Mouse (Mus musculus): ENCODE measurements at regions not wholly inside any gene's neighbourhood (a gene's known extent, or its start where the extent isn't known, plus 50 kb on each side); places are given as distances from the start of the nearest gene placed in this dataset.

DNA sequence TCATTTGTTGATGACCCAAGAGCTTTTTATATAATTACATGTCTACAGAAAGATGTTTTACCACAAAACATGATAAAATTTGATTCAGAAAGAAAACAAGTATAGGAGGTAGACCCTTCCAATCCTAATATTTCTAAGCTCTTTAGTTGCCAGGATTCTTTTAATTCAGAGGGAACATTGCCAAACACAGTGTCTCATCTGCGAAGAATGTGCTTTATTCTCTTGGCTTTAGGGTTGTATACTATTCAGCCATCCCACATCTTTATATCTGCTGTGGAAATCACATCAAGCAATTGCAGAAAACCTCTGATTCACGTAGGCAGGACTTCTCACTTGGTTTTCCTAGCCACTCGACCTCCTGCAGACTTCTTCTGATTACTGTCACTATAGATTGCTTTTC, 412.8 kb upstream of the Cdh11 start:
- ATAC-seq (ENCODE audit: extremely low read depth, insufficient number of reproducible peaks, low FRiP score, poor library complexity, severe bottlenecking), result no peak
- TF ChIP-seq GATA2 (IDR thresholded peaks at IDR 0.05; ENCODE audit: borderline replicate concordance, low read depth, low read length), result no peak
- TF ChIP-seq GATA1 (IDR thresholded peaks at IDR 0.05; ENCODE audit: borderline replicate concordance, low read length), result no peak
- TF ChIP-seq TAL1 (conservative IDR thresholded peaks at IDR 0.05; ENCODE audit: low read depth, low read length), result no peak
- no peaks in the 10 kb centered on the region for H3K27me3 ChIP-seq (ENCODE audit: insufficient read depth, low read length)

DNA sequence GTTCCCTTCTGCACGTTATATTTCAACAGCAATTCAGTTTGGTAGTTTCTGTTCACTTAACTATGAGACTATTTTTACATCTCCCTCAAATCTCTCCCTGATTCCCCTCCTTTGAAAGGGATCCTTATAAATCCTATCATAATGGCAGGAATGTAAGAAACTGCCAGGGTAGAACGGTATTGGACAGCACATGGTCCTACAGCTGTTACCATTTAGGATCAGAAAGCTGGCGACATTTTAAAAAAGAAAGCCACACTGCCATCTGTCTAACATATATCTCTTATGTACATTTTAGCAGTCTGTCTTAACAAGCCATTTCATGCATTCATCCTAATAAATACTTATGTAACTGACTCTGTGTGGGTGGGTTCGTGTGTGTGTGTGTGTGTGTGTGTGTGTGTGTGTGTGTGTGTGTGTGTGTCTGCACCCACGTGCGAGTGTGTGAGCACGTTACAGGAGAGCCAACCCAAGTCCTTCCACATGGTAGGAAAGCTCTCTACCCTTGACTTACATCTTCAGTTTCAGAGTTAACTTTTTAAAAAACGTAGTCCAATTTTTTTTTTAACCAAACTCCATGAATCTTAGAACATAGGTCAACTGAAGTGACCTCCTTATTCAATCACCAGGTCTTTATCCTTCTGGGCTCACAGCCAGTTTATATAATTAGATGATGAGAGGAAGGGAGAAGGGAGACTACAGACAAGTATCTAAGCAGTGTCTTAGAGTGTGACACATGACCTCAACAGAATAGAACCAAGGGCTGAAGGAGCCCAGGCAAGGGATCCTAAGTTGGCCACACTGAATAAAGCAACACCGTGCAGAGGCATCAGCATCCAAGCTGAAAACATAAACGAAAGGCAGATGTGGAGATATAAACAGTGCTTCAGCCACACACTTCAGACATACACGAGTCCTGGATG, 414.5 kb upstream of the Cdh11 start:
- no peak for TF ChIP-seq CTCF (IDR thresholded peaks at IDR 0.05; ENCODE audit: low read depth, low read length)
- no peak for TF ChIP-seq POLR2AphosphoS5 (IDR thresholded peaks at IDR 0.05; ENCODE audit: insufficient replicate concordance, low read depth, low read length)
- no peak for TF ChIP-seq GATA2 (IDR thresholded peaks at IDR 0.05; ENCODE audit: borderline replicate concordance, low read depth, low read length)
- TF ChIP-seq GATA1 (IDR thresholded peaks at IDR 0.05; ENCODE audit: borderline replicate concordance, low read length), result no peak
- no peak for TF ChIP-seq TAL1 (conservative IDR thresholded peaks at IDR 0.05; ENCODE audit: low read depth, low read length)
- peaks cover 17% of the 10 kb centered on the region for H3K9me3 ChIP-seq (replicated peaks)

More for the DNA sequence above, 412.8 kb upstream of the Cdh11 start:
- H3K36me3 ChIP-seq (replicated peaks), result no peaks in the 10 kb centered on the region
- peaks cover 17% of the 10 kb centered on the region for H3K9me3 ChIP-seq (replicated peaks)
- H3K4me3 ChIP-seq (ENCODE audit: low read depth, low read length), result no peak overlapping the region
- no peak for DNase-seq (ENCODE audit: low spot score)
- H3K4me1 ChIP-seq (ENCODE audit: insufficient read depth, low read depth, low read length), result no peaks in the 10 kb centered on the region

DNA sequence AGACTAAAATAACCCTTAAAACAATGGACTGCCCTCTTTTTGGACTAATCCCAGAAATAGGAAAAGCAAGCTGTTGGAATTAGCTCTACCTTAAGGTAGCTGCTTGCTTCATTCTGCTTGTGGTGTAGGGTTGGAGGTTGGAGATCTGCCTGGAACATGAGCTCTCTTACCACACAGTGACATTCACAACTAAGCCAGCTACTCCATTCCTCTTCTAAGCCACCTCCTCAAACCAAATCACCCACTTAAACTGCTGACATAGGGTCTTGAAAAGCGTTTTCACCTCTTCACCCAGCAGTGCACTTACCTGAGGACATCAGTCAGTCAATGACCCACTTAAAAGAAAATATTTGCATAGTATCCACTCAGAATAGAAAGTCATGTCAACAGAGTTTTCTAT, 418.3 kb upstream of the Cdh11 start:
- H3K27me3 ChIP-seq (ENCODE audit: insufficient read depth, low read length), result no peaks in the 10 kb centered on the region
- ATAC-seq (ENCODE audit: extremely low read depth, insufficient number of reproducible peaks, low FRiP score, poor library complexity, severe bottlenecking), result no peak
- H3K4me1 ChIP-seq (ENCODE audit: insufficient read depth, low read depth, low read length), result no peaks in the 10 kb centered on the region
- H3K36me3 ChIP-seq (replicated peaks), result no peaks in the 10 kb centered on the region
- peaks cover 8% of the 10 kb centered on the region for H3K9me3 ChIP-seq (replicated peaks)
- no peak for DNase-seq (ENCODE audit: low spot score)
- no peak for TF ChIP-seq GATA1 (IDR thresholded peaks at IDR 0.05; ENCODE audit: borderline replicate concordance, low read length)
- no peak for TF ChIP-seq POLR2AphosphoS5 (IDR thresholded peaks at IDR 0.05; ENCODE audit: insufficient replicate concordance, low read depth, low read length)
- no peak for TF ChIP-seq GATA2 (IDR thresholded peaks at IDR 0.05; ENCODE audit: borderline replicate concordance, low read depth, low read length)
- no peak for TF ChIP-seq TAL1 (conservative IDR thresholded peaks at IDR 0.05; ENCODE audit: low read depth, low read length)
- no peak for TF ChIP-seq CTCF (IDR thresholded peaks at IDR 0.05; ENCODE audit: low read depth, low read length)
- no peak overlapping the region for H3K4me3 ChIP-seq (ENCODE audit: low read depth, low read length)

More for the DNA sequence above, 414.5 kb upstream of the Cdh11 start:
- DNase-seq (ENCODE audit: low spot score) (no peak), ATAC-seq (ENCODE audit: extremely low read depth, insufficient number of reproducible peaks, low FRiP score, poor library complexity, severe bottlenecking) (no peak)
- no peaks in the 10 kb centered on the region for H3K27me3 ChIP-seq (ENCODE audit: insufficient read depth, low read length)
- no peaks in the 10 kb centered on the region for H3K4me1 ChIP-seq (ENCODE audit: insufficient read depth, low read depth, low read length)
- H3K36me3 ChIP-seq (replicated peaks), result no peaks in the 10 kb centered on the region
- H3K4me3 ChIP-seq (ENCODE audit: low read depth, low read length), result no peak overlapping the region

DNA sequence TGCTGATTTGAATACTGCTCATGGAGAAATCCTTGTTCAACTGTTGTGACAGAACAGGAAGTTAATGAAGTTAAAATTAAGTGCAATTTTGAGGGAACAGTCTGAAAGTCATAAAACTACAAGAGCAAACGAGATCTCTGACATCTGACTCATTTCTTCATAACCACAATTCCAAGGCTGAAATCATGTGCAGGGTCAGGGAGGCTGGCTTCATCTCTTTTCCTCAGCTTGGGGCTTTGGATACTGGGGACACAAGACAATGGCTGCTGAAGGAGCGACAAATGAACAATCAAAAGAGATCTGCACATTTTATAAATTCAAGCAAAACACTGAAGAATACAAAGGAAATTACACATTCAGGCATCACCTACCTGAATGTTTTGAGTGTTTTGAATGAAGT, 429.2 kb upstream of the Cdh11 start:
- H3K4me3 ChIP-seq (ENCODE audit: low read depth, low read length), result no peak overlapping the region
- no peaks in the 10 kb centered on the region for H3K4me1 ChIP-seq (ENCODE audit: insufficient read depth, low read depth, low read length)
- peaks cover 4% of the 10 kb centered on the region for H3K9me3 ChIP-seq (replicated peaks)
- TF ChIP-seq GATA2 (IDR thresholded peaks at IDR 0.05; ENCODE audit: borderline replicate concordance, low read depth, low read length) (no peak), POLR2AphosphoS5 (IDR thresholded peaks at IDR 0.05; ENCODE audit: insufficient replicate concordance, low read depth, low read length) (no peak), TAL1 (conservative IDR thresholded peaks at IDR 0.05; ENCODE audit: low read depth, low read length) (no peak), CTCF (IDR thresholded peaks at IDR 0.05; ENCODE audit: low read depth, low read length) (no peak), GATA1 (IDR thresholded peaks at IDR 0.05; ENCODE audit: borderline replicate concordance, low read length) (no peak)
- no peak for ATAC-seq (ENCODE audit: extremely low read depth, insufficient number of reproducible peaks, low FRiP score, poor library complexity, severe bottlenecking)
- no peaks in the 10 kb centered on the region for H3K27me3 ChIP-seq (ENCODE audit: insufficient read depth, low read length)
- DNase-seq (ENCODE audit: low spot score), result no peak
- H3K36me3 ChIP-seq (replicated peaks), result no peaks in the 10 kb centered on the region

DNA sequence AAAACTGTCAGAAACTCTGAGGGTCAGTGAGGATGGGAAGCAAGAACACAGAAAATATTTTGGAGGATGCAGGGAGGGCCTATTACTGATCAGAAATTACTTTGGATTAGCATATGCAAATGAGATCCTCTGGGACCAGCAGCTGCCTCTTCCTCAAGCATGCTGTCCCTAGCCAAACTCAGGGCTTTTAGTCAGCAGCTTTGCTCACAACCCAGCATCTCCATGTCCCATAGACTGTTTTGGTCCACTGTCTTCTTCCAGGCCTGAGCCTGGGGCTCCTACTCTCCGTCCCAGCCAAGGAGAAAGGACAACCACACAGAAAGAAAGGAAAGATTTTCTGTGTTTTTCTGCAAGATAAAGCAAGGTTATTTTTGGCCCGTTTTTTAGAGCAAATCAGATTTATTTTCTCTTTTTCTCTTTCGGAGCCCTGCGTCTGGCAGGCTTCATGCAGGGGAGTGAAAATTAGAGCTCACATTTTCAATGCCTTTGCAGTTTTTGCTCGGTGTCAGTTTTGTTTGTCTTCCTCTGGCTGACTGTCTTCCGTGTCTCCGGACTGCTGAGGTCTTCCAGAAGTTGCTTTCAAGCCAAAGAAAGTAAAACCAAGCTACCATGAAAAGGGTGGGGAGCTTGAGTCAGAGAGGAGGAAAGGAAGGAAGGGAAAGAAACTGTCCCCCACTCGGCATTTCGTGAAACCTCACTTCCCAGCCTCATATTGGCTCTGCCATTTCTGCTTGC, 445.5 kb upstream of the Cdh11 start:
- Histone ChIP-seq H3K4me3 (ENCODE audit: low read depth, low read length) (no peak overlapping the region), H3K9me3 (replicated peaks) (peaks cover 17% of the 10 kb centered on the region), H3K36me3 (replicated peaks) (no peaks in the 10 kb centered on the region), H3K27me3 (ENCODE audit: insufficient read depth, low read length) (no peaks in the 10 kb centered on the region), H3K4me1 (ENCODE audit: insufficient read depth, low read depth, low read length) (no peaks in the 10 kb centered on the region)
- DNase-seq (ENCODE audit: low spot score) (no peak), ATAC-seq (ENCODE audit: extremely low read depth, insufficient number of reproducible peaks, low FRiP score, poor library complexity, severe bottlenecking) (no peak)
- TF ChIP-seq GATA2 (IDR thresholded peaks at IDR 0.05; ENCODE audit: borderline replicate concordance, low read depth, low read length), result no peak

DNA sequence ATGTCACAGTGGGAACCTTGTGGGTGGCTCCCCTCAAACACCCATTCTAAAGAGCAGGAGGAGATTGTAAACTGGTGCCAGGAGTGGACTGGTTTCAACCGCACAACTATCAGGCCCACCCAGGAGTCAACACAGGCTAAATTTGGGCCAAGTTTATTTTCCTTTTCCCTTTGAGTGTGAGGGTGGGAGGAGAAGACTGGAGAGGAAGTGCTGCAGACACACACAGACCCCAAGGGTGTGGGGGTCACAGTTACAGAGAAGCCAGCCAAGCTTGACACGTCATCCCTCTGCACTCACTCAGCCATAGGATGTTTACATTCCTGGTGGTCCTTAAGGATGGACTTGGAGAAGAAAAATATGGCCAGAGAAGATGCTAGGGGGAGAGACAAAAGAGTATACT, 448.9 kb upstream of the Cdh11 start:
- Histone ChIP-seq H3K4me3 (ENCODE audit: low read depth, low read length) (no peak overlapping the region), H3K4me1 (ENCODE audit: insufficient read depth, low read depth, low read length) (no peaks in the 10 kb centered on the region), H3K9me3 (replicated peaks) (peaks cover 20% of the 10 kb centered on the region), H3K36me3 (replicated peaks) (no peaks in the 10 kb centered on the region), H3K27me3 (ENCODE audit: insufficient read depth, low read length) (no peaks in the 10 kb centered on the region)
- no peak for ATAC-seq (ENCODE audit: extremely low read depth, insufficient number of reproducible peaks, low FRiP score, poor library complexity, severe bottlenecking)
- TF ChIP-seq TAL1 (conservative IDR thresholded peaks at IDR 0.05; ENCODE audit: low read depth, low read length) (no peak), CTCF (IDR thresholded peaks at IDR 0.05; ENCODE audit: low read depth, low read length) (no peak), POLR2AphosphoS5 (IDR thresholded peaks at IDR 0.05; ENCODE audit: insufficient replicate concordance, low read depth, low read length) (no peak), GATA2 (IDR thresholded peaks at IDR 0.05; ENCODE audit: borderline replicate concordance, low read depth, low read length) (no peak), GATA1 (IDR thresholded peaks at IDR 0.05; ENCODE audit: borderline replicate concordance, low read length) (no peak)
- no peak for DNase-seq (ENCODE audit: low spot score)

Measured in G1E (cell line).